Mouse (Mus musculus): ENCODE measurements around the gene Pole2.
"Not testable (repeated sequence)": the region's sequence is repeated elsewhere in the genome, so short reads cannot be mapped to it uniquely, and the experiment has no call there.

The Pole2 gene

GRCm38 (mm10) chr12:69179371-69179770 lies 48.6 kb downstream of the Pole2 start:
- DNase-seq (ENCODE audit: low spot score in 2 of 2), result no peak

- no peak for DNase-seq (ENCODE audit: low spot score in 2 of 2)
Measured at GRCm38 (mm10) chr12:69177526-69177925, 50.5 kb downstream of the Pole2 start.

- no peak for DNase-seq (ENCODE audit: low spot score in 2 of 2)
Measured at GRCm38 (mm10) chr12:69175975-69176374, 52.0 kb downstream of the Pole2 start.

- no peak for DNase-seq (ENCODE audit: low spot score in 2 of 2)
Measured at GRCm38 (mm10) chr12:69171307-69171706, 56.7 kb downstream of the Pole2 start.

- peak; percentile 76 to 77 for DNase-seq (ENCODE audit: low spot score in 2 of 2)
Measured at GRCm38 (mm10) chr12:69168461-69169106, 59.4 kb downstream of the Pole2 start, which contains the start of gene Lrr1. TSS of gene Lrr1 (plus strand) at chr12:69168814.

GRCm38 (mm10) chr12:69167656-69168460 lies 60.1 kb downstream of the Pole2 start:
- DNase-seq (ENCODE audit: low spot score in 2 of 2), result no peak

GRCm38 (mm10) chr12:69166861-69167581 lies 61.0 kb downstream of the Pole2 start:
- not testable (repeated sequence) for DNase-seq (ENCODE audit: low spot score in 2 of 2)

- no peak for DNase-seq (ENCODE audit: low spot score in 2 of 2)
Measured at GRCm38 (mm10) chr12:69164904-69165303, 63.1 kb downstream of the Pole2 start.

GRCm38 (mm10) chr12:69163586-69163985 lies 64.4 kb downstream of the Pole2 start:
- DNase-seq (ENCODE audit: low spot score in 2 of 2), result not testable (repeated sequence)

GRCm38 (mm10) chr12:69160677-69161076 lies 67.3 kb downstream of the Pole2 start:
- not testable (repeated sequence) for DNase-seq (ENCODE audit: low spot score in 2 of 2)

- DNase-seq (ENCODE audit: low spot score in 2 of 2), result no peak
Measured at GRCm38 (mm10) chr12:69159578-69159940, 68.4 kb downstream of the Pole2 start.

- DNase-seq (ENCODE audit: low spot score in 2 of 2), result peak; percentile 98
Measured at GRCm38 (mm10) chr12:69158765-69159577, 69.0 kb downstream of the Pole2 start, which contains the start of gene Rps29. TSS of gene Rps29 (minus strand) at chr12:69159186.

- no peak for DNase-seq (ENCODE audit: low spot score in 2 of 2)
Measured at GRCm38 (mm10) chr12:69158366-69158764, 69.6 kb downstream of the Pole2 start.

- no peak for DNase-seq (ENCODE audit: low spot score in 2 of 2)
Measured at GRCm38 (mm10) chr12:69157107-69157506, 70.9 kb downstream of the Pole2 start.

GRCm38 (mm10) chr12:69156436-69156835 lies 71.6 kb downstream of the Pole2 start:
- no peak for DNase-seq (ENCODE audit: low spot score in 2 of 2)

- DNase-seq (ENCODE audit: low spot score in 2 of 2), result no peak
Measured at GRCm38 (mm10) chr12:69155923-69156322, 72.1 kb downstream of the Pole2 start.
